Comparison of ENCODE assay signal across 8 mouse cellular contexts in the genomic region with DNA sequence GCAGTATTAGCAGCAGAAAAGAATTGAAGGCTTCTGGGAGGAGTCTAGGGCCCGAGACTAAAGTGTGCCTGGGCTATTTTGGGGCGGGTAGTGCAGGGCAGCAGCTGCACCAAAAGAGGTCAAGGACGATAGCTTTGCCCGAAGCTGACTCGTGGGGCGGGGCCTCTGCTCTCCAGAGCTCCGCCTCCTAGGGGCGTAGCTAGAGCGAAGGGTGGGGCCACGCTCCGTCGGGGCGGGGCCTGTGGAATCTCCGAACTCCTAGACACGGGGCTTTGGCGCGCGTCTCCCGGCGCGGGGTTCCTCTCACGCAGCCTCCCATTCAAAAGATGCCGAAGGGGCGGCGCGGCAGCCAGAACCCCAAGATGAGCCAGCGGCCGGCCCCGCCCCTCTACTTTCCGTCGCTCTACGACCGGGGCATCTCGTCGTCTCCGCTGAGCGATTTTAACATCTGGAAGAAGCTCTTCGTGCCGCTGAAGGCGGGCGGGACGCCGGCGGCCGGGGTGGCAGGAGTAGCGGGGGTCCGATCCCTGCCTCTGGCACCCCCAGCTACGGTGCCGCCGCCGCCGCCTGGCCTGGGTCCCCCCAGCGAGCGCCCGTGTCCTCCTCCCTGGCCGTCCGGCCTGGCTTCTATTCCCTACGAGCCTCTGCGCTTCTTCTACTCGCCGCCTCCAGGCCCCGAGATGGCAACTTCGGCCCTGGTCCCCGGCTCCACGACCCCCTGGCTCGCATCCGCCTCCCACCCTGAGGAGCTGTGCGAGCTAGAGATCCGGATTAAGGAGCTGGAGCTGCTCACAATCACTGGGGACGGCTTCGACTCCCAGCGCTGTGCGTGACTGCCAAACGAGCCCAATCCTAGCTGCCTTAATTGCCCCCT. TPM values are rescaled to one million over a fixed set of nuclear protein-coding genes. Genes with fewer than 3 reads are reported as not detected.
DNase-seq lines count a peak whose midpoint lies in the region; ATAC-seq and TF ChIP-seq lines count a peak whose summit lies in the region.

A gene (plus strand): TSS at position 265 of the 874 bp plus-strand sequence.

- no peak within 1 kb of the TSS for H3ac ChIP-seq in myocyte (ENCODE audit: control insufficient read depth, insufficient read length)

- peaks cover 22 to 50% of the 10 kb centered on the region in 2 experiments for H3K4me1 ChIP-seq in heart, embryonic 14.5 days (ENCODE audit: control insufficient read depth in 2 of 2, insufficient read depth in 2 of 2, low read length in 2 of 2)
- H3K4me1 ChIP-seq in liver, embryonic 11.5 days (replicated peaks; ENCODE audit: control insufficient read depth, insufficient read depth, low read length): peaks cover 37% of the 10 kb centered on the region

- DNase-seq in CD8-positive naive resting alpha-beta T cell, adult 2 months (ENCODE audit: low read depth in 2 of 2, low spot score in 2 of 2): peak; percentile 71 to 79
- DNase-seq in c-Kit-negative CD71-positive TER-119-positive erythroid progenitor cells, embryonic 14.5 days (ENCODE audit: low read depth, low spot score): peak; percentile 99
- peak; percentile 63 for DNase-seq in fibroblast of lung, adult 2 months (ENCODE audit: low read depth)
- peak; percentile 94 for DNase-seq in kidney, postnatal 10 days
- DNase-seq in liver, embryonic 11.5 days (ENCODE audit: low spot score): peak; percentile 92
- peak; percentile 97 for DNase-seq in spleen, postnatal 4 days (ENCODE audit: low spot score in 2 of 2)

- H3K9ac ChIP-seq in heart, embryonic 14.5 days (ENCODE audit: low read length): peak within 1 kb of the TSS; percentile 85
- peak within 1 kb of the TSS; percentile 77 for H3K9ac ChIP-seq in liver, embryonic 11.5 days (ENCODE audit: low read depth, low read length)

- H3K27me3 ChIP-seq in heart, embryonic 14.5 days (ENCODE audit: control insufficient read depth, insufficient read depth, low read length): no peaks in the 10 kb centered on the region
- H3K27me3 ChIP-seq in liver, embryonic 11.5 days (replicated peaks; ENCODE audit: control insufficient read depth, insufficient read depth, low read length): peaks cover 4% of the 10 kb centered on the region; the same call in 1 of the 2 replicates
- H3K27me3 ChIP-seq in myocyte (ENCODE audit: control insufficient read depth, insufficient read depth, insufficient read length): no peaks in the 10 kb centered on the region

- peak; percentile 95 for ATAC-seq in heart, embryonic 14.5 days (ENCODE audit: insufficient number of reproducible peaks, insufficient read depth, low FRiP score, low read depth)
- peak; percentile 89 for ATAC-seq in liver, embryonic 11.5 days (replicated peaks; ENCODE audit: low FRiP score)

- no peaks in the 10 kb centered on the region for H3K9me3 ChIP-seq in heart, embryonic 14.5 days (ENCODE audit: control insufficient read depth, low read length)
- H3K9me3 ChIP-seq in liver, embryonic 11.5 days (ENCODE audit: control insufficient read depth, low read length): no peaks in the 10 kb centered on the region

- WGBS in heart, embryonic 14.5 days: under 1% methylated on average over 73 of the region's 74 CpGs
- WGBS in liver, embryonic 11.5 days: under 1% methylated on average over 74 of the region's 74 CpGs

- H3K79me2 ChIP-seq in myocyte (ENCODE audit: control insufficient read depth, insufficient read depth): no peaks in the 10 kb centered on the region

- H3K4me2 ChIP-seq in heart, embryonic 14.5 days (ENCODE audit: low read length): peak within 1 kb of the TSS; percentile 83
- H3K4me2 ChIP-seq in liver, embryonic 11.5 days: peak within 1 kb of the TSS; percentile 99
- peak within 1 kb of the TSS; percentile 78 for H3K4me2 ChIP-seq in myocyte (ENCODE audit: low read depth)

- H3K4me3 ChIP-seq in heart, embryonic 14.5 days (ENCODE audit: control insufficient read depth in 1 of 2, insufficient read depth in 1 of 2, low read depth in 1 of 2, low read length in 2 of 2): peak within 1 kb of the TSS; percentile 70 to 81
- peak within 1 kb of the TSS; percentile 59 for H3K4me3 ChIP-seq in liver, embryonic 11.5 days (ENCODE audit: low read depth, low read length)
- peak within 1 kb of the TSS; percentile 18 for H3K4me3 ChIP-seq in myocyte

- H3K27ac ChIP-seq in heart, embryonic 14.5 days (replicated peaks in 1 of 2; ENCODE audit: control insufficient read depth in 1 of 2, insufficient read depth in 1 of 2, low read depth in 2 of 2, low read length in 2 of 2): peak within 1 kb of the TSS; percentile 79 to 85
- H3K27ac ChIP-seq in liver, embryonic 11.5 days (ENCODE audit: low read depth, low read length): peak within 1 kb of the TSS; percentile 79

- peak; percentile 68 for TF ChIP-seq POLR2A in myocyte (IDR thresholded peaks at IDR 0.05; ENCODE audit: insufficient read length, low read depth)

- no peaks in the 10 kb centered on the region for H3K36me3 ChIP-seq in heart, embryonic 14.5 days (ENCODE audit: control insufficient read depth, insufficient read depth, low read length)
- no peaks in the 10 kb centered on the region for H3K36me3 ChIP-seq in liver, embryonic 11.5 days (ENCODE audit: control insufficient read depth, insufficient read depth, low read length)
- H3K36me3 ChIP-seq in myocyte (ENCODE audit: control insufficient read depth, insufficient read depth): no peaks in the 10 kb centered on the region

TF ChIP-seq in myocyte, 11 proteins besides CTCF, POLR2A, EP300 and RAD21:
- peak; percentile 58 for TF ChIP-seq SRF (IDR thresholded peaks at IDR 0.05; ENCODE audit: control insufficient read depth, insufficient read length, low read depth)
- no peak for TF ChIP-seq USF1 (IDR thresholded peaks at IDR 0.05; ENCODE audit: low read depth)
- TF ChIP-seq TCF12 (IDR thresholded peaks at IDR 0.05; ENCODE audit: insufficient read depth, poor library complexity, severe bottlenecking): no peak
- peak; percentile 85 to 89 (median 85) for TF ChIP-seq MYOD1 (IDR thresholded peaks at IDR 0.05; ENCODE audit: control insufficient read depth in 1 of 3, insufficient read length in 2 of 3, low read depth in 2 of 3)
- TF ChIP-seq REST (IDR thresholded peaks at IDR 0.05; ENCODE audit: insufficient read depth, insufficient read length): no peak
- peak; percentile 55 to 89 (median 82) for TF ChIP-seq MYOG (IDR thresholded peaks at IDR 0.05; ENCODE audit: control insufficient read depth in 1 of 3, insufficient read depth in 1 of 3, insufficient read length in 2 of 3, low read depth in 2 of 3)
- TF ChIP-seq E2F4 (IDR thresholded peaks at IDR 0.05; ENCODE audit: insufficient read depth): no peak
- TF ChIP-seq MAX (IDR thresholded peaks at IDR 0.05; ENCODE audit: low read depth): no peak
- no peak for TF ChIP-seq CEBPB (IDR thresholded peaks at IDR 0.05; ENCODE audit: insufficient read depth, poor library complexity, severe bottlenecking)
- TF ChIP-seq TCF3 (IDR thresholded peaks at IDR 0.05; ENCODE audit: insufficient read length, low read depth): no peak
- peak; percentile 66 for TF ChIP-seq POLR2AphosphoS2 (IDR thresholded peaks at IDR 0.05; ENCODE audit: insufficient read length, low read depth)

RNA-seq across cellular contexts. Expression of the gene that starts here (rescaled TPM):
- polyA plus RNA-seq in heart, embryonic 14.5 days (2014; fragmentation: Nextera tagmentation; extraction: Ambion mirVana): 0.59 TPM in 1 of 2 replicates, not detected in the other
- polyA plus RNA-seq in liver, embryonic 11.5 days (2014; fragmentation: Nextera tagmentation; extraction: Ambion mirVana): 0.23 TPM in 1 of 2 replicates, not detected in the other
- polyA plus RNA-seq in myocyte (2012; fragmentation: generic; extraction: Trizol): 0.08 TPM

Comparison
In these comparisons a context has a peak if more than half of its experiments do, and no peak if none do; other contexts are left out.
1. Peak in every context shown above with its lines: DNase-seq, ATAC-seq, H3K4me3 ChIP-seq and H3K27ac ChIP-seq.
2. Peak in ATAC-seq, H3K4me3 ChIP-seq, H3K27ac ChIP-seq, H3K9ac ChIP-seq and H3K4me2 ChIP-seq in heart, embryonic 14.5 days; RNA of the gene not detected or under 1 TPM.
3. Peak in DNase-seq, ATAC-seq, H3K4me3 ChIP-seq, H3K27ac ChIP-seq, H3K9ac ChIP-seq and H3K4me2 ChIP-seq in liver, embryonic 11.5 days; RNA of the gene not detected or under 1 TPM.
4. H3K4me3 ChIP-seq: peak in every context shown above with its lines; median percentile 76 in heart, embryonic 14.5 days; 59 in liver, embryonic 11.5 days; 18 in myocyte.